Mouse (Mus musculus): ENCODE measurements at regions not wholly inside any gene's neighbourhood (a gene's known extent, or its start where the extent isn't known, plus 50 kb on each side); places are given as distances from the start of the nearest gene placed in this dataset.
A peak's percentile ranks its signal among the peaks of the same experiment; 100 is the strongest.

DNA sequence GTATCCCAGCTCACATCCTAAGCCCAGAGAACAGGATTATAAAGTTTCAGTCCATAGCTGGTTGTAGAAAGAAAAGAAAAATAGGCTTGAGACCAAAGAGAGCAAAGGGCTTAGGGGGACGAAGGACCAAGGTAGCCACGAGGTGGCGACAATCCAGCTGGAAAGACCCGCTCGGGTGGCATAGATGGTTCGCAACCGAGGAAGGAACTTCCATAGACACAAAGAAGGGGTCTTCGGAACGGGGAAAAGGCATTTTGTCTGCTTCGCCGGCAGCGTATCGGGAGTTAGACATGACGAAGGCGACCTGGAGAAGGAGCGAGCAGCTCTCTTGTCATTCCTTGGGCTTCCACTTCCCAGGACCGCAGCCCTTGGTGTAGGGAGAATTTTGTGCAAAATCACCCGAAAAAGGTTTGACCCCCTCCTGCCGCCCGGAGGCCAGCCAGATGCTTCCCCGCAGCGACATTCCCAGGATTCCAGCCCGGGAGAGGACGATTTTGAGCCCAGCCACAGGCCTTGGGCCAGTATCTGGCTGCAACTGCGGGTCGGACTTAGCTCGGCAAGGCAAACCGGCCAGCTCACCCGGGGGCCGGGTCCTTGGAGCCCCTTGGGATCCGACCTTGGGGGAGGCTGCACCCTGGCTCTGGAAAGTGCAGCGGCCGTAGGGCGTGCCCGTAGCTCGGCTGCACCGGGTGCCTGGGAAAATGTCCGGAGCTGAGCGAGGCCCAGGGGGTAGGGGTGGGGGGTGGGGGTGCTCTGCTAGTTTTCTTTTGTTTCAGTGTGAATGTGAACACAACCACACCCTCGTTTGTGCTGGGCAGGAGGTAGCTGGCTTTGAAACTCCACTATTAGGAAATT lies 184.5 kb upstream of the Foxn2 start:
- DNase-seq (ENCODE audit: low spot score in 2 of 2): peak; percentile 70 to 78

DNA sequence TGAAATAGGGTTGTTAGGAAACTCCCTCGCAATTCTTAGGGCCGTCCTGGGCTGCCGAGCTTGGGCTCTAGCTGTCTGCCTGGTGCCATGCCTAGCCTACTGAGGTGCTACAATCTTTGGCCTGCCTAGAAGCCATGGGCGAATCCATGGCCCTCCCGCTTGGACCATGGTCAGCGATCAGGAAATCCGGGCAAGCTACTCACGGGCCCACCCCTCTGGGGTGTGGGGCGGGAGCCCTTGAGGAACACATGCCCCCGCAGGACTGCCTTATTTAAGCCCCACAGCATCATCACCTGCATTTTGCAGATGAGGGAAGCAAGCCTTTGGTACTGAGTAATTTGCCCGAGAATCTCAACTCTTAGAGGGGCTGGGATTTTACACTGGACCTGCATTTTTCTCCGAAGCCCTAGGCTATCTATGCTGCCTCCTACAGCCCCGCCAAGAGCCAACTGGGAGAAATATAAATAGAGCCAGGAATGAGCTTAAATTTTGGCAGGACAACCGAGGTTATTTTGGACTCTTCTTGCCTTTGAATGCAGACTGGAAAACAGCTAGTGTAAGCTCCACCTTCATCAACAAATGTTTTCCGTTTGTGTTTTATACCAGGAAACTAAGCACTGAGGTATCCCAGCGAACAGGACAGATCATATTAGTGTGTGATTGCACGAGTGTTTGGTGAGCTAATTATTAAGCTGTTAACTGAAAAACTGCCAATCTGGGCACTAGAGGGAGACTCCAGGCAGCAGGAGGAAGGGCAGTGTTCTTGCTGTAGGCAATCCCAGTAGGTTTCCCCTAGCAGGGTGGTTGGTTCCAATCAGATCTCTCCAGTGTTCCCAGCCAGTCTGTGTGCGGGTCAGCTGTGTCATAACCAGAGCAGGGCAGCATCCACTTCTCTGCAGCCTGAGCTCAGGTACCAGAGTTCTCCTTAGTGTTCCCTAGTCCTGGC lies 183.6 kb upstream of the Foxn2 start:
- peak; percentile 66 to 79 for DNase-seq (ENCODE audit: low spot score in 2 of 2)

DNA sequence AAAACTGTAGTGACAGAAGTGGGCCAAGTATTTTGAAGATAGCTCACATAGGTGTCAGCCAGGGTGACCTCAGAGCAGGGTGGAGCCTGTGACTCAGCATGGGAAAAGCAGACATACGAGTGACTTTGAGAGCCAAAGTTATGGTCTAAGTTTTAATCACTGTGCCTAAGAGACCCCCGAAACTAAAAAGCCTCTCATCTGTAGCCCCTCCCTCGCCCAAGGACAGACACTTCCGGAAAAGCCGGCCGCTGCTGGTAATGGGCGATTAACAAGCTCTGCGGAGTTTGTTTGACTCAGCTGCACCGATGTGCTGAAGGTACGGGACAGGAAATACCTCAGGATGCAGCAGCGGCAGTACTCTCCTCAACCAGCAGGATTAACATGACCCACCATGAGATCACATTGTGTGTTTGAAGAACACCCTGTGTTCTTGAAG lies 182.1 kb upstream of the Foxn2 start:
- DNase-seq (ENCODE audit: low spot score in 2 of 2): no peak

DNA sequence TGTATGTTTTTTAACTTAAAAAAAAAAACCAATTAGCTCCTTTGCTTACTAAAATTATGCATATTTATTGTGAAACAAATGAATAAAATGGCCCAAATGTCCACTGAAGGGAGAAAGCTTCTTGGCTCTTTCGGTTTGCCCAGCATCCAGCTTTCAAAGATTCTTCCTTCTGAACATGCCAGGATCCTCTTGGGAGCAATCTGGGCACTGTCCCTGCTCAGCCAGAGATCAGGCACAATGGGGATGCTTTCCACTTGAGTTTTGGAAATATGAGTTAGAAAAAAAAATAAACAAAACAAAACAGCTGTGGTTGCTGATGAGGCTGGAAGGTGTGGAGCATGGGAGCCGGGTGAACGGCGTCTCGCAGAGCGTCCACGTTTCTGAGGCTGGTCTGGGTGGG lies 180.3 kb upstream of the Foxn2 start:
- DNase-seq (ENCODE audit: low spot score in 2 of 2): no peak

DNA sequence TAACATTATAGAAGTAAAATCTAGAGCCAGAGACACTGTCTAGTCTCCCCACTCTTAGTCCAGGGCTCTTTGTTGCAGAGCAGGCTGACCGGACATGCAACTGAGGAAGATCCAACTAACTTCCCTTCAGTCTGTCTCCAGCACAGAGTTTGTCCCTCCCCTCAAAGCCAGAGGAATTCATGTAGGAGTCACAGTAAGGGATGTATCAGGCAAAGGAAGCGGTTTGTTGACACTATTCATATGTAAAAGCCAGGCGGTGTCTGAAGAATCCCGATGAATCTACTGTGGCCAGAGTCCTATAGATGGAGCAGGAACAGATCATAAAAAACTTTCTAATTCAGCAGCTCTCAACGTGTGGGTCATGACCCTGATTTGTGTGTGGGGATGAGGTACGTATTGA lies 179.7 kb upstream of the Foxn2 start:
- no peak for DNase-seq (ENCODE audit: low spot score in 2 of 2)

DNA sequence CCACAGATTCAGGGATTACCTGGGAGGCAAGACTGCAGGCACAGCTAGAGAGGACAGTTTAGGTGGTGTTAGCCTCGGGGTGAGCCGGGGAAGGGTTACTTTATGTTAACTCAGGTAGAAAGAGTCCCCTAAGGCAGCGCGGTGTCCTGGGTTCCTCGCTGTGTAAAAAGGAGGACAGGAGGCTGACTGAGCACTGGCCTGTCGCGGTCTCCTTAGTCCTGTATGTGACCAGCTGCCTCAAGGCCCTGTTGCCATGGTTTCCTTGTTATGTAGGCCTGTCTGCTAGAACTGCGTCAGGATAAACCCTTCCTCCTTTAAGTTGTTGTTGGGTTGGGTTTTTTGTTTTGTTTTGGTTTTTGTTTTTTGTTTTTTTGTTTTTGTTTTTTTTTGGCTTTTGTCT lies 179.0 kb upstream of the Foxn2 start:
- DNase-seq (ENCODE audit: low spot score in 2 of 2): no peak

DNA sequence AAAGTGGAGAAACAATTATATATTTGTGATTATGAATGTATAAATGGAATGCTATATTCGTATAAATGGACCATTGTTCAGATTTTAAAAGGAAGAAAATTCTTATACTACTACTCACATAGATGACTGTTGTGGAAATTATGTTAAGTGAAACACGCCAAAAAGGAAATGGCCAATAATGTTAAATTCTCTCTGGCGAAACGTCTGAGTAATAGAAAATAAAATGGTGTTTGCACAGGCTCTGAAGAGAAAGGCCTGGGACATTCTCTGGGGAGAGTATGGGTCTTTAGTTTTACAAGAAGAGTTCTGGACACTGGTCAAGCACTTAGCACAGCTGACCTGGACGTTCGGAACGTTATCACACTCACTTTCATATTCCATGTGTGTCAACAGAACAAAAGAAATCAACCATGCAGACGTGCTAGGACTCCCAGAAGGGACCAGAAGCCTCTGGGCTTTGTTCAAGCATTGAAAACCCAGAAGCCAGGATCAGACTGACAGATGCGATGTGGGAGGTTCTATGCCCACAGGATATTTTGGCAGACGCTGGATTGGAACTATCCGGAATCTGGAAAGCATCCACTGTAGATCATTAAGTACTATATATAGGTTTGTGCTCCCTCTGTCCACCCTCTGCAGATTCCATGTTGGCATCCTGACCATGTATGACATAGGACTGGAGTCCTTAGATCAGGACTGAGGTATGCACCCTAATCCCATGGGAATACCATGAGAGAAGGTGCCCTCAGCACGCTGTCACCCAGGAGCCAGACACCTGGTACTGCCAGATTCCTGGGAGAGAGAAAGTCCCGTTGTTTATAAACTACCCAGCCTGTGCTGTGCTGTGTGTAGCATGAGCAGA lies 178.0 kb upstream of the Foxn2 start:
- DNase-seq (ENCODE audit: low spot score in 2 of 2): peak; percentile 71 to 83

DNA sequence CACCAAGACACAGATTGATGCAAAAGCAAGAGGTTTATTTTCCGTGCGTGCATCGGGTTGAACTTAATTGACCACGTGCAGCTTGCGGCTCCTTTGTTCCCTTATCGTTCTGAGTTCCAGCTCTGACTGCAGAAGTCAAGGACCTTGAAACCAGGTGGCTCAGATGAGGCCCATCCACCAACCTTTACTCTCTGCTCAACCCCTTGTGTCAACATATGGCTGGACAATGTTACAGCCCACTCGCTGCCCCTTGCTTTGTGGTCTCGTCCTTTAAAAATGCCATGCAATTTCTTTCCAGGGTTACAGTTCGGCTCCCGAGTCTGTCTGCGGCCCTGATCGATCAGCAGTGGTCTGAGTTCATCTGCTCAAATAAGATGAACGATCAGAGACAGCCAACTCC lies 175.2 kb upstream of the Foxn2 start:
- DNase-seq (ENCODE audit: low spot score in 2 of 2): no peak

DNA sequence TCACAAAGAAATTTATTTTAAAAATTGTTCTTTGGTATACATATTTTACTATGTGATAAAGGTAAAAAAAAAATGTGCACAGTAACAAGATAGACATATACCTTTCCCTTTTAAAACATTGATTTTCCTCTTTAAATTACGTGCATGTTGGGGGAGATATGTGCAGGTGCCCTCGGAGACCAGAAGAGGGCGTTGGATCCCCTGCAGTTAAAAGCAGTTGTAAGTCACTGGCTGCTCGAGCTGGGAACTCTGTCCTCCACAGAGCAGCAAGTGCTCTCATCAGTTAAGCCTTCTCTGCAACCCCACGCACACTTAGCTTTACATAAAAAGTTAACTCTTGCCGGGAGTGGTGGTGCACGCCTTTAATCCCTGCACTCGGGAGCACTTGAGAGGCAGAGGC lies 172.3 kb upstream of the Foxn2 start:
- no peak for DNase-seq (ENCODE audit: low spot score in 2 of 2)

DNA sequence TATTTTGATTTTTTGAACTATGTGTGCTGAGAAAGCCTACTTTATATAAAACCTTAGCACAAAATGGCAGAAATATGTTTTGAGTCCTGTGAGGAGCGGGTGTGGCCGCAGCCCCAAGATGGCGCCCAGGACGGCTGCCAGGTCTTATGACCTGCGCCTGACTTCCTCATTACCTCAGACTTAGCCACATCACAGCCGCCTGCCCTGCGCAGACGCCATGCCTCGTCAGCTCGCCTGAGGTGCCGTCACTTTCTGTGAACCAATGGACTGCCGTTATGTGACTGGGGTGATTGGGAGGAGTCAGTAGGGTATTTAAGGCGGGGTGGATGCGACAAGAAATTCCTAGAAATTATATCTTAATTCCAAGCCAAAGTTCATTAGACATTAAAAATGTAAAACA lies 171.7 kb upstream of the Foxn2 start:
- DNase-seq (ENCODE audit: low spot score in 2 of 2): no peak

DNA sequence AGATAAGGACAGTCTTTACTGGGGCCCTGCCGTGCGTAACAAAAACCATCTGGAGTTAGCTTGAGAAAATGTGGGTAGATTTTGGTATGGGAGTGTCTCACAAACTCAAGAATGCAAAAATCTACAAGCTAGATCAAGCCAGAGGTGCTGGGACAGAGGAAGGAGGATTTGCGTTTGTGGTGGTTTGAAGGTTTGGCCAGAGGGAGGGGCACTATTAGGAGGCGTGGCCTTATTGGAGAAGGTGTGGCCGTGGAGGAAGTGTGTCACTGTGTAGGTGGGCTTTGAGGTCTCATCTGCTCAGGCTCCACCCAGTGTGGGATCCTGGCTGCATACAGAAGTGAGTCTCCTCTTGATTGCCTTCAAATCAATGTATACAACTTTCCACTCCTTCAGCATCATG lies 169.6 kb upstream of the Foxn2 start:
- no peak for DNase-seq (ENCODE audit: low spot score in 2 of 2)

DNA sequence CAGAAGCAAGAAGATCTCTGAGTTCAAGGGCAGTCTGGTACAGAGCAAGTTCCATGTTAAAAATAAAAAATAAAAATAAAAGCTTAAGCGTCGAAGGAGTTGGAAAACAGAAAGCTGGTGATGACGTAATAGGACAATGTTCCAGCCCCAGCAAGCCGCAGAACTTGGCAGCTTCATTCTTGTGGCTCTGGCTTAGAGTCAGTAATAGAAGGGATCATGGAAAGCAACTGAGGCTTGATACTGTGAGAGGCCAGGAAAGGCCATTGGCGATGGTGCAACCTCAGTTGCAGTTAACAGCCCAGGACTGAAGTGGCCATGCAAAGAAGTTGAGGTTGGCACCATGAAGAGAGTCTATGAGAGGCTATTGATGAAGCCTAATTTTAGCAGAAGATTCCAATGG lies 168.3 kb upstream of the Foxn2 start:
- DNase-seq (ENCODE audit: low spot score in 2 of 2): no peak

DNA sequence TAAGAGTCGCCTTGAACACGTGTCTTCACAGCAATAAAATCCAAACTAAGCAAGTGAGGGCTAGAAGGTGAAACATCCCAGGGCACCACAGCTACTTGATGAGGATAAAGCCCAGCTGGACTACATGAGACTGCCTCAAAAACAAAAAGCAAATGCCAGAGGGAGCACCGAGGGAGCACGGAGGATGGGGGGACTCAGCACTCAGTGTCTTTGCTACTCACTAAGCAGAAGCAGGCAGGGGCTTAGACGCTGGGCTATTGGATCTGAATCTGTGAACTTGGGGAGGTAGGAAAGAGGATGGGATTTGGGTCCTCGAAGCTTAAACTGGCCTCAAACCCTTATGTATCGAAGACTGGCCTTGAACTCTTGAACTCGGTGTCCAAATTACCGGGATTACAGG lies 167.0 kb upstream of the Foxn2 start:
- DNase-seq (ENCODE audit: low spot score in 2 of 2): no peak

DNA sequence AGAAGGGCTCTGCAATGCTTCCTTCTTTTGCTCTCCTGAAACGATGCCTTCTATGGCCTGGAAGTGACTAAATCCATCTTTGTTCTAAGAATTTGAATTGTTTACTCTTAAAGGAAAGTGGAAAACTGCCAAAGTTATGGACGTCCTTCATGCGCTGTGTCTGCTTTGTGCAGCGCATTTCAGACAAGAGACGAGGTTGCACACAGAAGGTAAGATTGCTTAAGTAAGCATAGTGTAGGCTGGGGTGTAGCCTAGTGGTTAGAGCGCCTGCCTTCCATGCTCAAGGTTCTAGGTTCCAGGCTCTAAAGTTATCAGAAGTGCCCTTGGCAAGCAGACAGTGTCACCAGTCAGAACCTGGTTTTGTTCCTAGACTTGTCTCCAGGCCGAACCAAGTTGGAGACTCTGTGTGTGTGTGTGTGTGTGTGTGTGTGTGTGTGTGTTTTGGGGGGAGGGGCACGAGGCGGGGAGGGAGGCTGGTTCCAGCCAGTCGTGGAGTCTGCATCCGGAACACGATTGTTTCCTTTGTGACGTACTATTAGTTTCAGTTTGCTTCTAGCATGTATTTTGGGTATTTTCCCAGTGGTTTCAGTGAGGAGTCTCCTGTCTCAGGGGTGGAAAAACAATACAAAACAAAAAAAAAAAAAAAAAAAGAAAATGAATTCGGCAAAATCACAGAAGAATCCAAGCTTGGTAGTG lies 166.4 kb upstream of the Foxn2 start:
- DNase-seq (ENCODE audit: low spot score in 2 of 2): no peak

DNA sequence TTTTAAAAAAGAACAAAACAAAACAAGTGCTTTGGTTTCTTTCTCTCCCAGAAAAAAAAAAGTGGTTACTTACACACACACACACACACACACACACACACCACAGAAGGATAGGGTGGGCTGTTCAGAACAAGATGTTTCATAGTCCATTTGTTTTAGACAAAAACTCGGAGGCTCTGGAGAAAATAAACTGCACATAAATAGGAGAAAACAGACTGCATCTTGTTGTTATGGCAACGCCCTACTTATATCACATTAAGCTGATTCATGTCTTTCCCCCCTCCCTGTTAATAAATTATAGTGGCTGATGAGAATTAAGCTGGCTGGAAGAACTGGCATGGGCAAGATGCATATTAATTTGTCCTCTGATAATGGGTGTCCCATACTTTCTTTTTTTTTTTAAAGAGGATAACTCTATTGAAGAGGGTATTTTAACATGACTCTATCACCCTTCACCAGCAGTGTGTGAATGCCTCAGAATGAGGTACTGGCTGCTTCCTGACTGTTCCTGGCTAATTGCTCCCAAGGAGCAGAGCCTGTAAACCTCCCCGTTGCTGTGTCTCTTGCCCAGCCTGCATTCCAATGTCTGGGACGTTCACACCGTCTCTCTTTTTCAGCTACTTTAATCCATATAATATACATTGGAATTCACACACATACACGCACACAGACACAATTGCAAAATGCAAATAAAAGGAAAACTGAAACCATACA lies 165.6 kb upstream of the Foxn2 start:
- peak in 1 of 2 experiments; percentile 48 for DNase-seq (ENCODE audit: low spot score in 2 of 2)

DNA sequence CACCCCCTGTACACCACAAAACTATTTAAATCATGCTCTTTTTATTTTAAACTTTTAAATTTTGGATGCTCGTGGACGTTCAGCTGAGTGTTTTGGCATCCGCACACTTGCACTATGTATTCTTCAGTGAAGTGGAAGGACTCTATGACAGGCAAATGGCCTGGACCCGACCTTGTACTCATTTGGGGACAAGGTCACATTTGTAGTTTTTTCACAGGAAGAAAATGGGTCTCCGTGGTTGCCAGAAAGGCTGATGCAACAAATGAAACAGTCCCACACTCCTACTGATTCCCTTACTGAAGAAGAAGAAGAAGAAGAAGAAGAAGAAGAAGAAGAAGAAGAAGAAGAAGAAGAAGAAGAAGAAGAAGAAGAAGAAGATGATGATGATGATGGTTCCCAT lies 160.9 kb upstream of the Foxn2 start:
- no peak for DNase-seq (ENCODE audit: low spot score in 2 of 2)

DNA sequence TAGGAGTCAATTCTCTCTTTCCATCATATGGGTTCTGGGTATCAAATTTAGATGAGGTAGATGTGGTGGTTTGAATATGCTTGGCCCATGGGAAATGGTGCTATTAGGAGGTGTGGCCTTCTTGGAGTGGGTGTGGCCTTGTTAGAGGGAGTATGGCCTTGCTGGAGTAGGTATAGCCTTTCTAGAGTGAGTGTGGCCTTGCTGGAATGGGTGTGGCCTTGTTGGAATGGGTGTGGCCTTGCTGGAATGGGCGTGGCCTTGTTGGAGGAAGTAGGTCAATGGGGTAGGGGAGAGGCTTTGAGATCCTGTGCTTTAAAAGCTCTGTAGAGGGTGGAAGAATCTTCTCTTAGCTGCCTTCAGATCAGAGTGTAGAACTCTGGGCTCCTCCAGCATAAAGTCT lies 157.8 kb upstream of the Foxn2 start:
- no peak for DNase-seq (ENCODE audit: low spot score in 2 of 2)

DNA sequence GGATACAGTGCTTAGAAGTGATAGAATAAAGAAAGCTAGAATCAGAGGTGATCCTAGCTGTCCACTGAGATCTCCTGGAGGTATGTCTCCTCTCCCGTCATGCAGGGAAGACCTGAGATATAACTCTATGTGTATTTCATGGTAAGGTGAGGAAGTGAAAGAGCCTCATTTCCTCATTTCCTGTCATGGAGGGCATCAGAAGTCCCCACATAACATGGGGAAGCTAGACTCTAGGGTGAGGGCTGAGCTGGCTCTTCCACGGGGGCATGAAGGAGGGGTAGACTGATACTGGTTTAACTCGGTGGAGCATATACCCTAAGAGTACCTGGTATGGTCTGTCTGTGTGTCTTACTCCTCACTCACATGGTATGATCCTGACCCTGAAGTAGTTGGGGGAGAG lies 156.0 kb upstream of the Foxn2 start:
- DNase-seq (ENCODE audit: low spot score in 2 of 2): no peak

DNA sequence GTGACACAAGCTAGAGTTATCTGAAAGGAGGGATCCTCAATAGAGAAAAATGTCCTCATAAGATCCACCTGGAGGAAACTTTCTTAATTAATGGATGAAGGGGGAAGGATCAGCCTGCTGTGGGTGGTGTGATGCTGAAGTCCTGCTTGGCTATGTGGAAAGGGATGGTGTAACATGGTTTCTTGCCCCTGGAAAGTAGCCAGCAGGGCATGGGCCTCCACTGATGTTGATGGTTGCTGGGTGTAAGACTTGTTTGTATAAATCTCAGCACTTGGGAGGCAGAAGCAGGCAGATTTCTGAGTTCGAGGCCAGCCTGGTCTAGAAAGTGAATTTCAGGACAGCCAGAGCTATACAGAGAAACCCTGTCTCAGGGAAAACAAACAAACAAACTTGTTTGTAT lies 152.7 kb upstream of the Foxn2 start:
- no peak for DNase-seq (ENCODE audit: low spot score in 2 of 2)

DNA sequence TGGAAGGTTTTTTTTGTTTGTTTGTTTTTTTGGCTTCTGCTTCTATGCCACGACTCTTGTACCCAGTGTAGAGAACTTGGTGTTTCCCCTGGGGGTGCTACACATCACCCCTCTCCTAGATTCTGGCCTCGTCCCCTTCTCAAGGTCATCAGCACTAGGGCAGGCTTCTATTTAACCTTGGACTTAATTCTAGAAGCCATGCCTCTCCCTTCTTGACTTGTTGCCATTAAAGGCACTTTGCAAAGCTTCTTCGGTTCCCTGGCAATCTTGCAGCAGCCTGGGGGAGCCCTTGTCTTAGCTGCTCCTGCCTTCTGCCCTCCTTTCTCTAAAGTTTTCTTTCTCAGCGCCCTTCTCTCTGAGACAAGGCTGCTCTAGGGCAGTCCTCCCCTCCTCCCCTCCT lies 143.0 kb upstream of the Foxn2 start:
- DNase-seq (ENCODE audit: low spot score in 2 of 2): no peak

Measured in layer of hippocampus, postnatal 14 days (tissue).